Mouse (Mus musculus): Measurements from ENCODE around the gene Slfn3. TPM values are rescaled to one million over a fixed set of nuclear protein-coding genes. Genes with fewer than 3 reads are reported as not detected.

The Slfn3 gene
- polyA plus RNA-seq (2012; rRNA removed), result 0.35 and 0.39 TPM in 2 replicates

DNA sequence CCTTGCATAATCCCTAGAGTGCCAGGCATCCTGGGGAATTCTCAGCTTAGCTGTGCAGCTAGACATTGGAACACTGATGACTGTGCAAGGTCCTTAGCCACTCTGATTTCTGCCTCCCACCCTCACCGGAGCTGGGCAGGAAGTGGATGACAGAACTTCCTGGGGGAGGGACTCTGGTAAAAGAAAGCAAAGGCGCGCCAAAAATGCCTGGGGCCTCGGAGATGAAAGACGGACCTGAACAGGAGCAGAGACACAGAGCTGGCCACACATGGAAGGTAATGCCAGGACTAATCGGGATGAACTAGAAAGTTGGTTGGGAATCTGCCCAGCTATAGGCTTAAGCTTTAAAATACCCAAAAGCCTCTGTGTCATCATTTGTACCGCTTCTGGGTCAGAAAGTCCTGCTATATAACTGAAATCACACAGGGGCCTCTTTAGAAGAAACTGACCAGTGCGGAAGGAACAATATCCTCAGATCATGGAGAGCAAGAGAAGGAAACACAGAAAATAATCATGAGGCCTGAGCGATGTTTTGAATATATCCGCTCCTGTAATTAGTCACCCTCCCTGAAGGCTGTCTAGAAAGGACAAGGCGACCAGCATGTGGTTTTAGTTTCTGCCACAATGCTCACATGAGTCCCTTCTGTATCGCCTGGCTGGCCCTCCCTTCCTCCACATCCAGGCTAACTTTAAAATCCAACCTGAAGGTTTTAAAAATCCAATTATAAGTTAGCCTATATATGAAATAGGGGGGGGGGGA is at the start of gene Slfn3:
Slfn3 (plus strand) TSS at position 197 of the 760 bp plus-strand sequence.

GRCm38 (mm10) chr11:83174948-83175539 is 16.1 kb upstream of the Slfn3 start, which contains the start of gene Slfn4:
Slfn4 (plus strand) TSS chr11:83175186.

Other genes with a start within 250 kb of the Slfn3 start
- gene Slfn5, start 240.0 kb upstream of the Slfn3 start, polyA plus RNA-seq (2012; rRNA removed), result 2.0 and 2.3 TPM in 2 replicates
- 1.1 and 1.6 TPM in 2 replicates for gene Slfn9, start 199.5 kb upstream of the Slfn3 start, polyA plus RNA-seq (2012; rRNA removed)
- 0.28 and 0.32 TPM in 2 replicates for gene Slfn8, start 170.5 kb upstream of the Slfn3 start, polyA plus RNA-seq (2012; rRNA removed)
- 1.00 and 1.4 TPM in 2 replicates for gene Slfn2, start 126.2 kb upstream of the Slfn3 start, polyA plus RNA-seq (2012; rRNA removed)
- gene Slfn1, start 74.5 kb upstream of the Slfn3 start, polyA plus RNA-seq (2012; rRNA removed), result 0.10 and 0.13 TPM in 2 replicates
- 0.27 and 0.51 TPM in 2 replicates for gene Slfn4, start 16.1 kb upstream of the Slfn3 start, polyA plus RNA-seq (2012; rRNA removed)
- gene Slfn14, start 95.4 kb downstream of the Slfn3 start, polyA plus RNA-seq (2012; rRNA removed), result 0.03 and 0.04 TPM in 2 replicates
- gene Ap2b1, start 107.7 kb downstream of the Slfn3 start, polyA plus RNA-seq (2012; rRNA removed), result 117 and 129 TPM in 2 replicates
- gene Pex12, start 111.3 kb downstream of the Slfn3 start, polyA plus RNA-seq (2012; rRNA removed), result 11.2 and 12.5 TPM in 2 replicates
- gene Rasl10b, start 217.8 kb downstream of the Slfn3 start, polyA plus RNA-seq (2012; rRNA removed), result 84.3 and 91.7 TPM in 2 replicates
- 0.25 and 0.28 TPM in 2 replicates for gene Gas2l2, start 238.1 kb downstream of the Slfn3 start, polyA plus RNA-seq (2012; rRNA removed)
- gene 1700020L24Rik, start 246.3 kb downstream of the Slfn3 start, polyA plus RNA-seq (2012; rRNA removed), result 0.45 and 0.64 TPM in 2 replicates

Measured in central nervous system, embryonic 18 days (tissue).